Mouse (Mus musculus): ENCODE measurements around the gene Tlr4.

GRCm38 (mm10) chr4:66875751-66876150, 48.4 kb downstream of the Tlr4 start:
- TF ChIP-seq CTCF (IDR thresholded peaks at IDR 0.05; ENCODE audit: borderline replicate concordance, insufficient read depth, low read length) (no peak), POLR2A (IDR thresholded peaks at IDR 0.05; ENCODE audit: low read depth, low read length) (no peak)

Data from embryonic fibroblast, embryonic 13.5 days (primary cell).